Mouse (Mus musculus) heart, embryonic 16.5 days (tissue): ENCODE measurements at regions not wholly inside any gene's neighbourhood (a gene's known extent, or its start where the extent isn't known, plus 50 kb on each side); places are given as distances from the start of the nearest gene placed in this dataset.

Source experiments
- ATAC-seq: fragments of 200-750 bp; cut with Nextera tagmentation; replicated peaks from 2 replicates; pipeline ENCODE4 v1.8.0; 2017; ENCODE audit warnings: moderate number of reproducible peaks; ENCODE audit not compliant: insufficient read depth, low FRiP score; ENCODE audit errors: extremely low read depth
- H3K27ac ChIP-seq: fragments of 300-500 bp; sonication (generic); 2 replicates; pipeline ENCODE4 v1.5.1; 2014; ENCODE audit warnings: mild to moderate bottlenecking, low read length, control low read depth, moderate library complexity
- H3K27me3 ChIP-seq: fragments of 300-500 bp; sonication (generic); 2 replicates; pipeline ENCODE4 v1.6.1; 2014; ENCODE audit warnings: low read length, mixed read lengths; ENCODE audit not compliant: control insufficient read depth, insufficient read depth
- H3K36me3 ChIP-seq: fragments of 300-500 bp; sonication (generic); 2 replicates; pipeline ENCODE4 v1.6.1; 2014; ENCODE audit not compliant: control insufficient read depth, insufficient read depth
- H3K4me1 ChIP-seq: fragments of 300-500 bp; sonication (generic); 2 replicates; pipeline ENCODE4 v1.6.1; 2014; ENCODE audit warnings: low read length, mixed read lengths; ENCODE audit not compliant: control insufficient read depth, insufficient read depth
- H3K4me2 ChIP-seq: fragments of 300-500 bp; sonication (generic); 2 replicates; pipeline ENCODE4 v1.6.1; 2014; ENCODE audit warnings: low read depth, mild to moderate bottlenecking, control low read depth, low read length
- H3K4me3 ChIP-seq: fragments of 300-500 bp; sonication (generic); 2 replicates; pipeline ENCODE4 v1.5.1; 2014; ENCODE audit warnings: mild to moderate bottlenecking, control low read depth, low read length
- H3K9ac ChIP-seq: fragments of 300-500 bp; sonication (generic); 2 replicates; pipeline ENCODE4 v1.6.1; 2014; ENCODE audit warnings: low read length, control low read depth
- H3K9me3 ChIP-seq: fragments of 300-500 bp; sonication (generic); replicated peaks from 2 replicates; pipeline ENCODE4 v1.6.1; 2016; ENCODE audit warnings: low read length; ENCODE audit not compliant: control insufficient read depth
- WGBS: fragments of 180-500 bp; shearing (Covaris S2); extraction: QIAGEN DNeasy Blood & Tissue Kit; methylation state at CpG from one replicate; pipeline ENCODE4 v1.1.7; 2014; 5-methylcytosine and 5-hydroxymethylcytosine counted together

DNA sequence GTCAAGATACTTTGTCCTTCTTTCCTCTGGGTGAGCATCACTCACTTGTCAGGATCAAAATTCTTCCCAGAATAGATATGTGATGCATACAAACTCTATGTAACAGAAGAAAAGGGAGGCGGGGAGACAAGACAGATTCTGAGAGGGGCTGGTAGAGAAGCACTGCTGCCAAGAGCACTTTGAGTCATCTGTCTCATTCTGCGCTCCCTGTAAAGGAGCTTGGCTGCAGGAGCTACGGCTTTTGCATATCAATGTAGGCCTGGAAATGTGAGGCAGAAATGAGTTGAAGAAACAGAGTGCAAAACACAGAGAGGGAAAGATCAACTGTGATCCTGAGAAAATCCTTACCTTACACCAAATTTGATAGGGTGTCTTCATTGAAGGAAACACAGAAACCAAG, 162.6 kb upstream of the Syndig1 start:
- Histone ChIP-seq H3K4me2 (no peak overlapping the region), H3K27ac (no peak overlapping the region), H3K27me3 (no peaks in the 10 kb centered on the region), H3K9me3 (no peaks in the 10 kb centered on the region), H3K36me3 (no peaks in the 10 kb centered on the region), H3K4me1 (no peaks in the 10 kb centered on the region), H3K4me3 (no peak overlapping the region), H3K9ac (no peak overlapping the region)
- ATAC-seq: no peak
- 56% methylated on average over 3 of the region's 3 CpGs for WGBS

GRCm38 (mm10) chr2:149671870-149672269, 157.1 kb upstream of the Syndig1 start:
- H3K4me3 ChIP-seq: no peak overlapping the region
- no peaks in the 10 kb centered on the region for H3K36me3 ChIP-seq
- H3K9me3 ChIP-seq: no peaks in the 10 kb centered on the region
- H3K4me1 ChIP-seq: peaks cover 7% of the 10 kb centered on the region
- H3K27me3 ChIP-seq: no peaks in the 10 kb centered on the region
- WGBS: 73% methylated on average over 1 of the region's 1 CpGs
- no peak for ATAC-seq
- no peak overlapping the region for H3K27ac ChIP-seq
- no peak overlapping the region for H3K4me2 ChIP-seq
- no peak overlapping the region for H3K9ac ChIP-seq

- WGBS: 63% methylated on average over 2 of the region's 2 CpGs
- Histone ChIP-seq H3K4me2 (no peak overlapping the region), H3K27me3 (no peaks in the 10 kb centered on the region), H3K4me3 (no peak overlapping the region), H3K36me3 (no peaks in the 10 kb centered on the region), H3K9ac (no peak overlapping the region), H3K27ac (peak overlapping the region; percentile 68), H3K9me3 (no peaks in the 10 kb centered on the region), H3K4me1 (peaks cover 26% of the 10 kb centered on the region)
- ATAC-seq: peak; percentile 61
Measured at GRCm38 (mm10) chr2:149679822-149680459, 149.1 kb upstream of the Syndig1 start.

- Histone ChIP-seq H3K27me3 (no peaks in the 10 kb centered on the region), H3K9ac (no peak overlapping the region), H3K27ac (no peak overlapping the region), H3K9me3 (no peaks in the 10 kb centered on the region), H3K4me3 (no peak overlapping the region), H3K4me2 (no peak overlapping the region), H3K4me1 (no peaks in the 10 kb centered on the region), H3K36me3 (no peaks in the 10 kb centered on the region)
- WGBS: 66% methylated on average over 3 of the region's 3 CpGs
- no peak for ATAC-seq
Measured at GRCm38 (mm10) chr2:149722342-149722741, 106.7 kb upstream of the Syndig1 start.

DNA sequence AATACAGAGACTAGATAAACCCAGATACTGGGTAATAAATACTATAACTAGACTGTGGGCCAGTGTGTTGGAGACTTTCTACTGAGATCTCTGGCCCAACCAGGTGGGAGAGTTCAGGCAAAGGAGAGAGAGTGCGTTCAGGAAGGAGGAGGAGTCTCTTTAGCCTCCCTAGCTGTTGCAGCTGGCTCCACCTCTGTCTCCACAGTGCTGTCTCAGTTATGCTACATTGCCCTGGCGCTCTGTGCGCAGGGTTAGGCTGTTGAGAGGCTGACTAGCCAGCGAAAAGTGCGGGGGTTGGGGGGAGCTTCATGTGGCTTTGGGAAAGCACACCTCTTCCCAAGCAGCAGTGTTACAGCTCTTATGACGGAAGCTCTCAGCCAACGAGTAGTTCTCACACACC, 104.7 kb upstream of the Syndig1 start:
- H3K36me3 ChIP-seq: no peaks in the 10 kb centered on the region
- no peaks in the 10 kb centered on the region for H3K9me3 ChIP-seq
- 20% methylated on average over 7 of the region's 7 CpGs for WGBS
- H3K27ac ChIP-seq: no peak overlapping the region
- H3K27me3 ChIP-seq: no peaks in the 10 kb centered on the region
- no peaks in the 10 kb centered on the region for H3K4me1 ChIP-seq
- ATAC-seq: no peak
- no peak overlapping the region for H3K4me3 ChIP-seq
- no peak overlapping the region for H3K9ac ChIP-seq
- no peak overlapping the region for H3K4me2 ChIP-seq

DNA sequence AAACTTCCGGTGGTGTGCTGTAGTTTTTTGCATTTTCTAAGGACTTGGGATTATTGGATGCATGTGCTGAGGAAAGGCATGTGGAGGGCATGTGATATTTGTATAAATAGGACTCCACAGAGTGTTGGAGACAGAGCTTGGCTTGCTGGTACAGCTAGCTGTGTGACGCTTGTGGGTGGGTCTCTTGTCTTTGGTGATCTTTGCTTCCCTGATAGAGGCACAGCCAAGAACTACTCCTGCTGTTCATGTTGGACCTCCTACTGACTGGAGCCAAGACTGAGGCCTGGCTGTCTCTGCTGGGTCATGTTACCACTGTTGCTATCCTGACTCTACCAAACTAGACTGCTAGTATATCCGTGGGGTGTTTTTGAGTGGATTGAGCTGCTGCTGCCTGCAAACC, 103.1 kb upstream of the Syndig1 start:
- Histone ChIP-seq H3K4me2 (no peak overlapping the region), H3K9me3 (no peaks in the 10 kb centered on the region), H3K9ac (no peak overlapping the region), H3K4me3 (no peak overlapping the region), H3K27me3 (no peaks in the 10 kb centered on the region), H3K4me1 (no peaks in the 10 kb centered on the region), H3K36me3 (no peaks in the 10 kb centered on the region), H3K27ac (no peak overlapping the region)
- ATAC-seq: no peak
- 63% methylated on average over 3 of the region's 3 CpGs for WGBS

DNA sequence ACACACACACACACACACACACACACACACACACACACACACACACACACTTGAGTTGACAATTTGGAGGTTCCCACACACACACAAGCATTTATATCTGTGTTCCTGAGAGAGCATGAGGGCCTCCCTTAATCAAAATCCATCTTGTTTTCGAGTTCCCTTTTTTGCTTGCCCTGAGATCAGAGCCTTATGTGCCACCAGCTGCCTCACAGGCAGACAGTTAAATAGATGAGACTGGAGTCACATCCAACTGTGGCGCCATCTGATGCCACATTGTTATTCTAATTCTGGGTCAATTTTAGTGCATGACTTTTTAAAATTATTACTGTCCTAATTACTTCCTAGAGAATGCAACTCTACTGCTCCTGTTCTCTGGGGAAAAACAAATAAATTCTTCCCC, 91.2 kb upstream of the Syndig1 start:
- no peaks in the 10 kb centered on the region for H3K27me3 ChIP-seq
- ATAC-seq: no peak
- no peaks in the 10 kb centered on the region for H3K9me3 ChIP-seq
- H3K36me3 ChIP-seq: no peaks in the 10 kb centered on the region
- H3K4me1 ChIP-seq: no peaks in the 10 kb centered on the region
- H3K9ac ChIP-seq: no peak overlapping the region
- no peak overlapping the region for H3K4me3 ChIP-seq
- WGBS: 74% methylated on average over 2 of the region's 2 CpGs
- H3K27ac ChIP-seq: no peak overlapping the region
- no peak overlapping the region for H3K4me2 ChIP-seq

- Histone ChIP-seq H3K27me3 (no peaks in the 10 kb centered on the region), H3K36me3 (no peaks in the 10 kb centered on the region), H3K4me3 (no peak overlapping the region), H3K4me2 (no peak overlapping the region), H3K9me3 (no peaks in the 10 kb centered on the region), H3K4me1 (no peaks in the 10 kb centered on the region), H3K9ac (no peak overlapping the region), H3K27ac (no peak overlapping the region)
- ATAC-seq: no peak
- WGBS: 62% methylated on average over 2 of the region's 2 CpGs
Measured at GRCm38 (mm10) chr2:149739886-149740285, 89.1 kb upstream of the Syndig1 start.

DNA sequence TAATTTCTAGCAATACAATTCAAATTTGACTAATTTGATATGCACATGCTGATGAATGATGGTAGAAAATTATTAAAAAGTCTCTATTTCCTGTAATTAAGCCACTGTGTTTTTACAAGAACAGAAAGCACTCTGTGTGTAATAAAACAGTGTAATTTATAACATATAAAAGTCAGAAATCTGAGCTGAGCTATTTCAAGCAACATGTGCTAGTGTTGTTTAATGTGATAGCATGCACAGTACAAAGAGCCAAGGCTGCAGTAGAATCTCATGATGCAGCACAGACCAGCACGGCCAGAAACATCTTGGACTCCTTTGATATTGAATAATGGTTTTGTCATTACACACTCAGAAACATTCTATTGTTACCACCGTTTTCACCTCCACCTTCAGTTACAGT, 86.3 kb upstream of the Syndig1 start:
- 80% methylated on average over 2 of the region's 2 CpGs for WGBS
- Histone ChIP-seq H3K4me1 (no peaks in the 10 kb centered on the region), H3K4me2 (no peak overlapping the region), H3K27ac (no peak overlapping the region), H3K4me3 (no peak overlapping the region), H3K9me3 (no peaks in the 10 kb centered on the region), H3K9ac (no peak overlapping the region), H3K27me3 (no peaks in the 10 kb centered on the region), H3K36me3 (no peaks in the 10 kb centered on the region)
- no peak for ATAC-seq
